Mouse (Mus musculus) heart, adult 2 months (tissue): Measurements from ENCODE around the gene Gpr146.

ENCODE experiments used
- EP300 ChIP-seq: fragments of 200-500 bp; IDR thresholded peaks from 2 replicates; pipeline ENCODE4 v1.6.1; 2011; ENCODE audit warnings: low read depth, low read length, control low read depth; ENCODE audit not compliant: insufficient read depth
- POLR2A ChIP-seq: fragments of 200-500 bp; IDR thresholded peaks from 2 replicates; pipeline ENCODE4 v1.6.1; 2011; ENCODE audit warnings: mild to moderate bottlenecking, low read depth, low read length, control low read depth; ENCODE audit not compliant: insufficient read depth

DNA sequence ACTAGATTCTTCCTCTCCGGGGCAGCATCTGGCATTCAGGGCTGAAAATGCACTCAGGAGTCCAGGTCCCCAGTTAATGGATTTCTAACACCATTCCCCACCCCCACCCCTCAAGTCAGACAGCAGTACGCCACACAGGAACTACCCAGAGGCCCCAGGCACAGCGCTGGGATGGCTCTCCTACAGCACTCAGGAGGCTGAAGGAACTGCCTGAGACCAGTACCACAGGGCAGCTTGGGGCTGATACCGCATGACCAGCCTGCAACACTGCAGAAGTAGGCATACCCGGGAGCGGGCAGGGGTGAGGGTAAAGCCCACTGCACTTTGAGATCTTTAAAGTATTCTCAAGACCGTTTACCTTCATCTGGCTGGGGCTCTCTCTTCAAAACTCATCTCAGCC, 28.0 kb downstream of the Gpr146 start:
- TF ChIP-seq EP300 = no peak
- TF ChIP-seq POLR2A = no peak
